Mouse (Mus musculus): ENCODE measurements around the gene Pkd2l1. TPM values are rescaled to one million over a fixed set of nuclear protein-coding genes. Genes with fewer than 3 reads are reported as not detected.

The Pkd2l1 gene
- polyA plus RNA-seq, 1 experiment: not detected

DNA sequence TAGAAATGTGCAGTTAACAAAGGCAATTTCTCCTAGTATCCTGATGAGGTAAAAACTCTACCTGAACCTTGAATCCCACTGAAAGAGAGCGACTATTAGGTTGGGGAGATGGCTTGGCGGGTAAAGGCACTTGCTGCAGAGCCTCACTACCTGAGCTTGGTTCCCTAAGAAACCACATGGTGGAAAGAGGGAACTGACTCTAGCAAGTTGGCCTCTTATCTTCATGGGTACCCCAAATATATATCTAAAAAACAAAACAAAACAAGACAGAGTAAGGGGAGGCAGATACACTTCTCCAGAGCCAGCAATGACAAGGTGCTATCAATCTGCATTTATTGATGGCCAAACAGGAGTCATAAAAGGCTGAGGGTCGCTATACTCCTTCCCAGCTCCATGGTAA is 8.3 kb downstream of the Pkd2l1 start:
- TF ChIP-seq CEBPB (IDR thresholded peaks at IDR 0.05; ENCODE audit: low read depth): no peak
- TF ChIP-seq CTCF (IDR thresholded peaks at IDR 0.05; ENCODE audit: control insufficient read depth, insufficient read depth, insufficient read length): no peak
- TF ChIP-seq MYOG (IDR thresholded peaks at IDR 0.05; ENCODE audit: control insufficient read depth, extremely low read depth, insufficient read length): no peak
- no peak for TF ChIP-seq MAX (IDR thresholded peaks at IDR 0.05)
- TF ChIP-seq USF1 (IDR thresholded peaks at IDR 0.05; ENCODE audit: low read depth): no peak
- TF ChIP-seq FOSL1 (IDR thresholded peaks at IDR 0.05; ENCODE audit: insufficient read depth, low read length, poor library complexity, severe bottlenecking): no peak
- no peak for TF ChIP-seq MYOD1 (IDR thresholded peaks at IDR 0.05; ENCODE audit: control insufficient read depth, insufficient read length, low read depth)
- Histone ChIP-seq H3K4me3 (ENCODE audit: insufficient read depth, poor library complexity, severe bottlenecking) (no peak overlapping the region), H3ac (ENCODE audit: control insufficient read depth, insufficient read length, low read depth) (no peak overlapping the region), H3K36me3 (ENCODE audit: control insufficient read depth, insufficient read depth) (no peaks in the 10 kb centered on the region), H3K79me2 (ENCODE audit: control insufficient read depth, insufficient read depth) (no peaks in the 10 kb centered on the region), H3K27me3 (ENCODE audit: control insufficient read depth, insufficient read depth, insufficient read length) (peaks cover 6% of the 10 kb centered on the region), H3K79me3 (ENCODE audit: low read depth) (no peaks in the 10 kb centered on the region)

- Histone ChIP-seq H3K79me3 (ENCODE audit: low read depth) (no peaks in the 10 kb centered on the region), H3K4me3 (ENCODE audit: insufficient read depth, poor library complexity, severe bottlenecking) (no peak overlapping the region)
- TF ChIP-seq MAX (IDR thresholded peaks at IDR 0.05) (no peak), MYOG (IDR thresholded peaks at IDR 0.05; ENCODE audit: control insufficient read depth, extremely low read depth, insufficient read length) (no peak), FOSL1 (IDR thresholded peaks at IDR 0.05; ENCODE audit: insufficient read depth, low read length, poor library complexity, severe bottlenecking) (no peak), USF1 (IDR thresholded peaks at IDR 0.05; ENCODE audit: low read depth) (no peak), CEBPB (IDR thresholded peaks at IDR 0.05; ENCODE audit: low read depth) (no peak)
These were observed 11.7 kb downstream of the Pkd2l1 start for GRCm38 (mm10) chr19:44180502-44180901.

GRCm38 (mm10) chr19:44176741-44177140 is 15.5 kb downstream of the Pkd2l1 start:
- TF ChIP-seq USF1 (IDR thresholded peaks at IDR 0.05; ENCODE audit: low read depth) (no peak), MAX (IDR thresholded peaks at IDR 0.05) (no peak), FOSL1 (IDR thresholded peaks at IDR 0.05; ENCODE audit: insufficient read depth, low read length, poor library complexity, severe bottlenecking) (no peak), MYOG (IDR thresholded peaks at IDR 0.05; ENCODE audit: control insufficient read depth, extremely low read depth, insufficient read length) (no peak), MYOD1 (IDR thresholded peaks at IDR 0.05; ENCODE audit: control insufficient read depth, insufficient read length, low read depth) (no peak), CTCF (IDR thresholded peaks at IDR 0.05; ENCODE audit: control insufficient read depth, insufficient read depth, insufficient read length) (no peak), CEBPB (IDR thresholded peaks at IDR 0.05; ENCODE audit: low read depth) (no peak)
- no peaks in the 10 kb centered on the region for H3K79me2 ChIP-seq (ENCODE audit: control insufficient read depth, insufficient read depth)
- no peaks in the 10 kb centered on the region for H3K79me3 ChIP-seq (ENCODE audit: low read depth)

More at GRCm38 (mm10) chr19:44180502-44180901, 11.7 kb downstream of the Pkd2l1 start:
- no peak overlapping the region for H3ac ChIP-seq (ENCODE audit: control insufficient read depth, insufficient read length, low read depth)
- peaks cover 6% of the 10 kb centered on the region for H3K27me3 ChIP-seq (ENCODE audit: control insufficient read depth, insufficient read depth, insufficient read length)
- no peaks in the 10 kb centered on the region for H3K36me3 ChIP-seq (ENCODE audit: control insufficient read depth, insufficient read depth)
- H3K79me2 ChIP-seq (ENCODE audit: control insufficient read depth, insufficient read depth): no peaks in the 10 kb centered on the region

GRCm38 (mm10) chr19:44174835-44175234 is 17.4 kb downstream of the Pkd2l1 start:
- no peaks in the 10 kb centered on the region for H3K36me3 ChIP-seq (ENCODE audit: control insufficient read depth, insufficient read depth)
- TF ChIP-seq FOSL1 (IDR thresholded peaks at IDR 0.05; ENCODE audit: insufficient read depth, low read length, poor library complexity, severe bottlenecking) (no peak), MYOG (IDR thresholded peaks at IDR 0.05; ENCODE audit: control insufficient read depth, extremely low read depth, insufficient read length) (no peak), CTCF (IDR thresholded peaks at IDR 0.05; ENCODE audit: control insufficient read depth, insufficient read depth, insufficient read length) (no peak), CEBPB (IDR thresholded peaks at IDR 0.05; ENCODE audit: low read depth) (no peak), MAX (IDR thresholded peaks at IDR 0.05) (no peak), MYOD1 (IDR thresholded peaks at IDR 0.05; ENCODE audit: control insufficient read depth, insufficient read length, low read depth) (no peak), USF1 (IDR thresholded peaks at IDR 0.05; ENCODE audit: low read depth) (no peak)
- H3K27me3 ChIP-seq (ENCODE audit: control insufficient read depth, insufficient read depth, insufficient read length): peaks cover 12% of the 10 kb centered on the region
- H3K79me2 ChIP-seq (ENCODE audit: control insufficient read depth, insufficient read depth): no peaks in the 10 kb centered on the region
- H3K79me3 ChIP-seq (ENCODE audit: low read depth): no peaks in the 10 kb centered on the region
- no peak overlapping the region for H3ac ChIP-seq (ENCODE audit: control insufficient read depth, insufficient read length, low read depth)
- no peak overlapping the region for H3K4me3 ChIP-seq (ENCODE audit: insufficient read depth, poor library complexity, severe bottlenecking)

More at GRCm38 (mm10) chr19:44176741-44177140, 15.5 kb downstream of the Pkd2l1 start:
- H3K4me3 ChIP-seq (ENCODE audit: insufficient read depth, poor library complexity, severe bottlenecking): no peak overlapping the region
- H3K36me3 ChIP-seq (ENCODE audit: control insufficient read depth, insufficient read depth): no peaks in the 10 kb centered on the region
- no peak overlapping the region for H3ac ChIP-seq (ENCODE audit: control insufficient read depth, insufficient read length, low read depth)
- peaks cover 12% of the 10 kb centered on the region for H3K27me3 ChIP-seq (ENCODE audit: control insufficient read depth, insufficient read depth, insufficient read length)

- TF ChIP-seq MYOG (IDR thresholded peaks at IDR 0.05; ENCODE audit: control insufficient read depth, extremely low read depth, insufficient read length) (no peak), MYOD1 (IDR thresholded peaks at IDR 0.05; ENCODE audit: control insufficient read depth, insufficient read length, low read depth) (no peak), CTCF (IDR thresholded peaks at IDR 0.05; ENCODE audit: control insufficient read depth, insufficient read depth, insufficient read length) (no peak), CEBPB (IDR thresholded peaks at IDR 0.05; ENCODE audit: low read depth) (no peak), USF1 (IDR thresholded peaks at IDR 0.05; ENCODE audit: low read depth) (no peak), FOSL1 (IDR thresholded peaks at IDR 0.05; ENCODE audit: insufficient read depth, low read length, poor library complexity, severe bottlenecking) (no peak), MAX (IDR thresholded peaks at IDR 0.05) (no peak)
These were observed 30.7 kb downstream of the Pkd2l1 start for GRCm38 (mm10) chr19:44161515-44161914.

GRCm38 (mm10) chr19:44159386-44159785 is 32.9 kb downstream of the Pkd2l1 start:
- Histone ChIP-seq H3K79me2 (ENCODE audit: control insufficient read depth, insufficient read depth) (no peaks in the 10 kb centered on the region), H3ac (ENCODE audit: control insufficient read depth, insufficient read length, low read depth) (no peak overlapping the region), H3K4me3 (ENCODE audit: insufficient read depth, poor library complexity, severe bottlenecking) (no peak overlapping the region), H3K36me3 (ENCODE audit: control insufficient read depth, insufficient read depth) (no peaks in the 10 kb centered on the region), H3K27me3 (ENCODE audit: control insufficient read depth, insufficient read depth, insufficient read length) (peaks cover 24% of the 10 kb centered on the region), H3K79me3 (ENCODE audit: low read depth) (no peaks in the 10 kb centered on the region)
- no peak for TF ChIP-seq CTCF (IDR thresholded peaks at IDR 0.05; ENCODE audit: control insufficient read depth, insufficient read depth, insufficient read length)
- TF ChIP-seq FOSL1 (IDR thresholded peaks at IDR 0.05; ENCODE audit: insufficient read depth, low read length, poor library complexity, severe bottlenecking): no peak
- TF ChIP-seq MAX (IDR thresholded peaks at IDR 0.05): no peak

More at GRCm38 (mm10) chr19:44161515-44161914, 30.7 kb downstream of the Pkd2l1 start:
- Histone ChIP-seq H3K27me3 (ENCODE audit: control insufficient read depth, insufficient read depth, insufficient read length) (peaks cover 18% of the 10 kb centered on the region), H3K36me3 (ENCODE audit: control insufficient read depth, insufficient read depth) (no peaks in the 10 kb centered on the region), H3K4me3 (ENCODE audit: insufficient read depth, poor library complexity, severe bottlenecking) (no peak overlapping the region), H3K79me3 (ENCODE audit: low read depth) (no peaks in the 10 kb centered on the region), H3K79me2 (ENCODE audit: control insufficient read depth, insufficient read depth) (no peaks in the 10 kb centered on the region), H3ac (ENCODE audit: control insufficient read depth, insufficient read length, low read depth) (no peak overlapping the region)
